Mouse (Mus musculus): ENCODE data around the gene Zfp507. TPM values are rescaled to one million over a fixed set of nuclear protein-coding genes. Genes with fewer than 3 reads are reported as not detected.
A peak's percentile ranks its signal among the peaks of the same experiment; 100 is the strongest.

Zfp507 gene
- 27.1 and 27.4 TPM in 2 replicates for polyA plus RNA-seq (2016; fragmentation: Nextera tagmentation; extraction: Ambion mirVana)

DNA sequence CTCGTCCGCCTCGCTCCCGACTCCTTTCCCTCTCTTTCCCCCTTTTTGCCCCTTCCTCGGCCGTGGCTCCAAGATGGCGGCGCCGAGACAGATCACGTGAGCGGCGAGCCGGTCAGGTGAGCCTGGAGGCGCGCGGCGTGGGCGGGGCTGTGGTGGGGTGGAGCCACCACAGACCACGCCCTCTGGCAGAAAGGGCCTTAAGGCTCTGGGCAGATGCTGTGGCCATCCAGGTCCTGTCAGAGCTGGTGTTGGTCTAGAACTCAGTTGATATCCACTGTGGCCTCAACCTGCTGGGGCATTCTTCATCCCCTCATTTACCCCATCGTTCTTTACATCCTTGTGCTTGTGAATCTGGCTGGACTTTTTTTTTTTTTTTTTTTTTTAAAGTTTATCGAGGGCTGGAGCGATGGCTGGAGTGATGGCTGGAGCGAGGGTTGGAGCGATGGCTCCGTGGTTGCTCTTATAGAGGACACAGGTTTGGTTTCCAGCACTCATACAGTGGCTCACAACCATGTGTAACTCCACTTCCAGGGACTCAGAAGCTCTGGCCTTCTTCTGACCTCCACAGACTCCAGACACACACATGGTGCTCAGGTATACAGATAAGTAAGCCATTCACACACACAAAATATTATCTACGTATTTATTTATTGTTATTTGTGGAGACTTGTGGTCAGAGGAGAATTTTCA, at the start of gene Zfp507:
Gene Zfp507 (minus strand): TSS at position 98 of the 690 bp plus-strand sequence.
- WGBS: 20% methylated on average over 25 of the region's 26 CpGs
- peak; percentile 90 for ATAC-seq (ENCODE audit: insufficient number of reproducible peaks, insufficient read depth, low FRiP score, low TSS enrichment, low read depth)
- H3K4me2 ChIP-seq: peak within 1 kb of the TSS; percentile 74
- peaks cover 12% of the 10 kb centered on the region for H3K4me1 ChIP-seq (replicated peaks)
- no peaks in the 10 kb centered on the region for H3K9me3 ChIP-seq
- peak within 1 kb of the TSS; percentile 91 for H3K27ac ChIP-seq
- H3K36me3 ChIP-seq: peaks cover 32% of the 10 kb centered on the region
- no peaks in the 10 kb centered on the region for H3K27me3 ChIP-seq
- peak within 1 kb of the TSS; percentile 97 for H3K9ac ChIP-seq (replicated peaks)
- H3K4me3 ChIP-seq (replicated peaks): peak within 1 kb of the TSS; percentile 95

DNA sequence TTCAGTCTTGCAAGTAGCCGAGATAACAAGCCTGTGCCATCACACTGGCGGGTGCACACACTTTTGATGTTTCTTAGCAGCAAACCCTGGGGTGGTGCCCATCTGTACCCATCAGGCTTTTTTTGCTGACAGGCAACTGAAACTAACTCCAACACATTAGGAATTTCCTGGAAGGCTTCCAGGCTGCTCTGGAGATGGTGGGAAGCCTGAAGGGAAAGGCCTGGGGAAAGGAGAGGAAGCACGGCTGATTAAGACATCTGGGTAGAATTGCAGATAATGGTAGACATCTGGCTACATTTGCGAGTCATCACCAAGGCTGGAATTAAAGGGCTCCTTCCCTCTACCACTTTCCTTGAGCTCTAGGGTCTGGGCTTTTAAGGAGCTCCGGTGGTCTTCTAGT, 47.6 kb upstream of the Zfp507 start:
- Histone ChIP-seq H3K4me1 (replicated peaks) (peaks cover 13% of the 10 kb centered on the region), H3K27me3 (peaks cover 12% of the 10 kb centered on the region), H3K4me2 (no peak overlapping the region), H3K4me3 (replicated peaks) (no peak overlapping the region), H3K36me3 (no peaks in the 10 kb centered on the region), H3K9ac (replicated peaks) (no peak overlapping the region), H3K9me3 (0 out of 2 replicates have a peak, but pooled peaks cover 3% of the 10 kb centered on the region), H3K27ac (no peak overlapping the region)
- WGBS: 68% methylated on average over 5 of the region's 5 CpGs
- no peak for ATAC-seq (ENCODE audit: insufficient number of reproducible peaks, insufficient read depth, low FRiP score, low TSS enrichment, low read depth)

DNA sequence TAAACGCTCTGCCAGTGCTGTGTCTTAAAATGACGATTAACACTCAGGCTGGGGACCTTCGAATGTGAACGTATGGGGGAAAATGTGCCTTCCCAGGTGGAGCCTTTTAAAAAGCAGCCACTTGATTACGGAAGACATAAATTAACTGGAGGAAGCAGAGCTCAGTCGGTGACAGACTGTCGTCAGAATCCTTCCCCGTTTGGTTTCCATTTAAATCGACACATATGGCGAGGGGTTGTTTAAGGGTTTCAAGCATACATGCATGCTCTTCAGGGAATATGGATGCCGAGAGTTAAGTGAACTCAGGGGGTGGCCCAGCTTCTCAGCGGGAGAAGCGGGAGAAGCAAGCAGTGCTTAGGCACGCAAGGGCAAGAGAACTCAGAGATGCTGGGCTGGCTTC, 45.7 kb upstream of the Zfp507 start:
- Histone ChIP-seq H3K4me2 (peak overlapping the region; percentile 48), H3K4me1 (replicated peaks) (peaks cover 13% of the 10 kb centered on the region), H3K4me3 (replicated peaks) (peak overlapping the region; percentile 17; the same call in 1 of the 2 replicates), H3K27me3 (peaks cover 12% of the 10 kb centered on the region), H3K27ac (0 out of 2 replicates have a peak overlapping the region, but pooled peaks have one; percentile 50), H3K9ac (replicated peaks) (0 out of 2 replicates have a peak overlapping the region, but pooled peaks have one; percentile 12), H3K36me3 (no peaks in the 10 kb centered on the region), H3K9me3 (0 out of 2 replicates have a peak, but pooled peaks cover 3% of the 10 kb centered on the region)
- 7% methylated on average over 14 of the region's 14 CpGs for WGBS
- no peak for ATAC-seq (ENCODE audit: insufficient number of reproducible peaks, insufficient read depth, low FRiP score, low TSS enrichment, low read depth)

DNA sequence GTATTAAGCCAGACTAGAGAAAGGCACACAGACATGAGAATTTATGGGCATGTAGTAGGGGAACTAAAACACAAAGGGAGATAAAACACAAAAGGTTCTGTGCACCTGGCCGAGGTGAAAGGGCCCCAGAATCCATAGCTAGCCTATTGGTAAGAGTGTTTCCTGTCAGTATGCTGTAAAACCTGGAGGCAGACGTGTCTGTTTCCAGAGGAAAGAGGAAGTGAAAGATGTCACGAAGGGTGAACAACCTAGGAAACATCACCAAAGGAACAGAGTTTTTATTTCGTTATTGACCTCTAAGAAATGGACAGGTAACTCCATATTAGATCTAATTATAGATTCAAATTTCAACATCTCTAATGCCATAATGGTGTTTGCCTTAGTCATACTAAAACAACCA, 37.7 kb upstream of the Zfp507 start:
- WGBS: 75% methylated on average over 4 of the region's 4 CpGs
- Histone ChIP-seq H3K4me2 (no peak overlapping the region), H3K27ac (no peak overlapping the region), H3K4me1 (replicated peaks) (no peaks in the 10 kb centered on the region), H3K36me3 (no peaks in the 10 kb centered on the region), H3K27me3 (no peaks in the 10 kb centered on the region), H3K4me3 (replicated peaks) (no peak overlapping the region), H3K9ac (replicated peaks) (no peak overlapping the region), H3K9me3 (no peaks in the 10 kb centered on the region)
- no peak for ATAC-seq (ENCODE audit: insufficient number of reproducible peaks, insufficient read depth, low FRiP score, low TSS enrichment, low read depth)

DNA sequence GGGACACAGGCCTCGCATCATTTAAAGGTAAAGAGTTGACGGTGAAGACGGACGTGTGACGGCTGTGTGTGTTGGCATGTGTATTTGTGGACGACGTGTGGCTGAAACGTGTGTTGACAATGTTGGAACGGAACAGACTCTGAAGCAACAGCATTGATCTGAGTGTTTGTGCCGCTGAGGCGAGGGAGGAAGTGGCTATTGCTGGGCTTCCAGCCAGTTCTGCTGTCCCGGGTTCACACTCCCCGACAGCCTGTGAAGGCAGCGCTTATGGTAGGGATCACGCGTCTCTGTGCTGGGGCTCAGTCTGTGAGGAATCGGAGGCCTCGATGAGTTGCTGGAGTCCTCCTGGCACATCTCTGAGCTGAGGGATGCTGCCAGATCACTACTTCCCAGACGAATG, 34.0 kb upstream of the Zfp507 start:
- H3K9me3 ChIP-seq: no peaks in the 10 kb centered on the region
- no peak overlapping the region for H3K27ac ChIP-seq
- H3K4me3 ChIP-seq (replicated peaks): no peak overlapping the region
- H3K4me1 ChIP-seq (replicated peaks): no peaks in the 10 kb centered on the region
- no peak overlapping the region for H3K4me2 ChIP-seq
- no peak overlapping the region for H3K9ac ChIP-seq (replicated peaks)
- 75% methylated on average over 19 of the region's 19 CpGs for WGBS
- H3K36me3 ChIP-seq: no peaks in the 10 kb centered on the region
- ATAC-seq (ENCODE audit: insufficient number of reproducible peaks, insufficient read depth, low FRiP score, low TSS enrichment, low read depth): no peak
- no peaks in the 10 kb centered on the region for H3K27me3 ChIP-seq

DNA sequence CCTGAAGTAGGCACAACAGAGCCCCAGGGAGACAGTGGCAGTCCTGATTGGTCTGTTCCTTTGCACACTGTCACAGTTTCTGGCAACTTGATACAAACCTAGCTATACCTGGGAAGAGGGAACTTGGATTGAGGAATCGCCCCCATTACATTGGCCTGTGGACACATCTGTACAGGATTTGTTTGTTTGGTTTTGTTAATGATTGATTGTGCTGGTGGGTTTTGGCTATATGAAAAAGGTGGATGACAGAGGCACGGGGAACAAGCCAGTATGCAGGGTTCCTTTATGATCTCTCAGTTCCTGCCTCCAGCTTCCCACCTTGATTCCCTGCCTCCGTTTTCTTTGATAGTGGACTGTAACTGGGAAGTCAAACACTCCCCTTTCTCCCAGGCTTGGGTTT, 33.6 kb upstream of the Zfp507 start:
- H3K27ac ChIP-seq: no peak overlapping the region
- 71% methylated on average over 3 of the region's 3 CpGs for WGBS
- H3K9me3 ChIP-seq: no peaks in the 10 kb centered on the region
- ATAC-seq (ENCODE audit: insufficient number of reproducible peaks, insufficient read depth, low FRiP score, low TSS enrichment, low read depth): no peak
- H3K4me2 ChIP-seq: no peak overlapping the region
- no peaks in the 10 kb centered on the region for H3K27me3 ChIP-seq
- no peaks in the 10 kb centered on the region for H3K4me1 ChIP-seq (replicated peaks)
- no peak overlapping the region for H3K9ac ChIP-seq (replicated peaks)
- H3K36me3 ChIP-seq: no peaks in the 10 kb centered on the region
- no peak overlapping the region for H3K4me3 ChIP-seq (replicated peaks)

DNA sequence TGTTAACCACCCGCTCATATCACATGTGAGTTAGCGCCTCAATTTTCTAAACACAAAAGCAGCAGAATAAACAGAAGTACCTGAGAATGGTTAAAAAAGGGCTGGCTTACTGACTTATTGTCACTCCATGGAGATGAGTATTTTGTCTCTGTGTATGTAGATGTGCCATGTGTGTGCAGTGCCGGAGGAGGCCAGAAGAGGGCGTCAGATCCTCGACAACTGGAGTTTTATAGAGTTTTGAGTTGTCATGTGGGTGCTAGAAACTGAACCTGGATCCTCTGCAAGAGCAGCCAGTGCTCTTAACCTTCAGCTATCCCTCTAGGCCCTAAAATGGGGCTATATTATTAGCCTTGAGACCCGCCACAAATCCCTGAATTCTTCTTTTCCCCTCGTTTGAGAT, 27.3 kb upstream of the Zfp507 start:
- no peaks in the 10 kb centered on the region for H3K27me3 ChIP-seq
- ATAC-seq (ENCODE audit: insufficient number of reproducible peaks, insufficient read depth, low FRiP score, low TSS enrichment, low read depth): no peak
- no peaks in the 10 kb centered on the region for H3K9me3 ChIP-seq
- no peaks in the 10 kb centered on the region for H3K4me1 ChIP-seq (replicated peaks)
- H3K4me3 ChIP-seq (replicated peaks): no peak overlapping the region
- 91% methylated on average over 7 of the region's 7 CpGs for WGBS
- no peak overlapping the region for H3K9ac ChIP-seq (replicated peaks)
- no peaks in the 10 kb centered on the region for H3K36me3 ChIP-seq
- no peak overlapping the region for H3K27ac ChIP-seq
- H3K4me2 ChIP-seq: no peak overlapping the region

DNA sequence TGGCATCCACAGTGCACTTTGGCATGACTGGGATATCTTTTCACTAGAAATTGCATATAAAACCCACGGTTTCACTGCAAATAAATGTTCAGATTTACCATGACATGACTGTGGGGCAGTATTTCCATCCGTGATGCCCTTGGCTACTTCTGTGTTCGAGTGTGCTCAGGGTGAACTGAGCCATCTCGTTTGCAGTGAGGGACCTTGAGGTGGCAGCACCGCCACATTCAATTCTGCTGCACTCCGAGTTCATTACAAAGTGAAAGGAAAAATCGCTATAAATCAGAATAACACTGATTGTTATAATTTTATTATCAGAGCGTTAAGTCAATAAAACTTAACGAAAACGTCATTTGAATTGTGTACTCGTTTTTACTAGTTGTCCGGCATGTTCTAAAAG, 21.1 kb upstream of the Zfp507 start:
- no peaks in the 10 kb centered on the region for H3K36me3 ChIP-seq
- H3K9ac ChIP-seq (replicated peaks): no peak overlapping the region
- 76% methylated on average over 12 of the region's 12 CpGs for WGBS
- no peak for ATAC-seq (ENCODE audit: insufficient number of reproducible peaks, insufficient read depth, low FRiP score, low TSS enrichment, low read depth)
- no peaks in the 10 kb centered on the region for H3K4me1 ChIP-seq (replicated peaks)
- no peak overlapping the region for H3K27ac ChIP-seq
- no peak overlapping the region for H3K4me2 ChIP-seq
- no peaks in the 10 kb centered on the region for H3K9me3 ChIP-seq
- no peak overlapping the region for H3K4me3 ChIP-seq (replicated peaks)
- no peaks in the 10 kb centered on the region for H3K27me3 ChIP-seq

DNA sequence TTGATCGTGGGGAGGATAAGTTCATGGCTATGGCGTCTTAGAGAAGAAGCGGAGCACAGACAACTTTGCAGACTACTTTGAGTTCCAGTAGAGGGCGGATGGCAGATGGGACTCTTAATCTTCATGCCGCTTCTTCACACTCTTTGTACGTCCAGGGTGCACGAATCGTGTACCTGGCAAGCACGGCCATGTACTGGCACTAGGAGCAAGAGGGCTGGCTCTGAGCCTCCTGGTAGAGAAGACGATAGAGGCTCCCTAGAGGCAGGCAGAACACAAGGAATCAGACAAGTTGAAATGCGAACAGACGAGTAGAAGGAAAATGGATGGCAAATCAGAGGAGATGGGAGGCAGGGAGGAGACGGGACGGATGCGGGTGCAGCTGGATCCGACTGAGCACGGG, 19.5 kb upstream of the Zfp507 start:
- WGBS: 83% methylated on average over 17 of the region's 17 CpGs
- Histone ChIP-seq H3K27me3 (no peaks in the 10 kb centered on the region), H3K4me2 (no peak overlapping the region), H3K4me3 (replicated peaks) (no peak overlapping the region), H3K36me3 (no peaks in the 10 kb centered on the region), H3K9me3 (no peaks in the 10 kb centered on the region), H3K4me1 (replicated peaks) (no peaks in the 10 kb centered on the region), H3K9ac (replicated peaks) (no peak overlapping the region), H3K27ac (no peak overlapping the region)
- ATAC-seq (ENCODE audit: insufficient number of reproducible peaks, insufficient read depth, low FRiP score, low TSS enrichment, low read depth): no peak

DNA sequence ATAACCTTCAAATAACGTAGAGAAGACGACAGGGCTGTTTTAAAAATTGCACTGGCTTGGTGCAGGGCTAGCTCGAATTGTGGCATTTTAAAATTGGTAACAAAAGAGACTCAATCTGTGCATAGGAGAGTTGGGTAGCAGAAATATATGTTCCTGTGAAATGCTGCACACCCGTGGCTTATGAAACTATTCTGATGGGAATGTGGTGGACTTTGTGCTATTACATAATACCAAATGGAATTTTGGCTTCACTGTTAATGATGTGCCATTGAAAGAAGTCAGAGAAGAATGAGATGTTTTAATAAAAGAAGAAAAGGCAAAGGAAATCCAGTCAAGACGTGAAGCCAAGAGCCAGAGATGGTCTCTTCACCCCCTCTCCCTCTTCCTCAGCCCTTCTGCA, 18.6 kb upstream of the Zfp507 start:
- Histone ChIP-seq H3K27ac (no peak overlapping the region), H3K27me3 (no peaks in the 10 kb centered on the region), H3K4me2 (no peak overlapping the region), H3K4me3 (replicated peaks) (no peak overlapping the region), H3K4me1 (replicated peaks) (no peaks in the 10 kb centered on the region), H3K36me3 (no peaks in the 10 kb centered on the region), H3K9ac (replicated peaks) (no peak overlapping the region), H3K9me3 (no peaks in the 10 kb centered on the region)
- WGBS: 76% methylated on average over 5 of the region's 5 CpGs
- no peak for ATAC-seq (ENCODE audit: insufficient number of reproducible peaks, insufficient read depth, low FRiP score, low TSS enrichment, low read depth)

DNA sequence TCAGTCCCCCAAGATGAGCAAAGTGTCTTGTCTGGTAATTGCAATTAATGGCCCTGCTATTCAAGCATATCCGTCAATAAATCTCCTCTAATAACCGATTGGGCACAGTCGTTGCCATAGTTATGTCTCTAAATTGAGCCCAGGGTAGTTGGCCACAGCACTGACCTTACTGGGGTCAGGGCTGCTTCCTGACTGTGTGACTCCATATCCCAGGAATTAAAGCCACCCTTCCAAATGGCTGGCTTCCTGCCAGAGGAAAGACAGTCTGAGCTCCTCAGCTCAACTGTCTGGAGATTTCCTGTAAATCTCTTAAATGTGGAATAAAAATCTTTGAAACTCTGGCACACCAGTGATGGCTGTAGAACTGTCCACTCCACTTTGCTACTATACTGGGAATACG, 16.7 kb upstream of the Zfp507 start:
- no peaks in the 10 kb centered on the region for H3K4me1 ChIP-seq (replicated peaks)
- H3K4me2 ChIP-seq: no peak overlapping the region
- H3K36me3 ChIP-seq: no peaks in the 10 kb centered on the region
- no peak overlapping the region for H3K27ac ChIP-seq
- no peaks in the 10 kb centered on the region for H3K27me3 ChIP-seq
- H3K9ac ChIP-seq (replicated peaks): no peak overlapping the region
- no peak for ATAC-seq (ENCODE audit: insufficient number of reproducible peaks, insufficient read depth, low FRiP score, low TSS enrichment, low read depth)
- no peak overlapping the region for H3K4me3 ChIP-seq (replicated peaks)
- H3K9me3 ChIP-seq: no peaks in the 10 kb centered on the region
- WGBS: 70% methylated on average over 4 of the region's 4 CpGs

Measured in limb, embryonic 12.5 days (tissue).